Mouse (Mus musculus): ENCODE measurements around the gene Slc1a4. TPM values are rescaled to one million over a fixed set of nuclear protein-coding genes. Genes with fewer than 3 reads are reported as not detected.
A peak's percentile ranks its signal among the peaks of the same experiment; 100 is the strongest.

Slc1a4 gene
- 1 to 10 TPM; 5.3 to 5.6 TPM for total RNA-seq (2021)

DNA sequence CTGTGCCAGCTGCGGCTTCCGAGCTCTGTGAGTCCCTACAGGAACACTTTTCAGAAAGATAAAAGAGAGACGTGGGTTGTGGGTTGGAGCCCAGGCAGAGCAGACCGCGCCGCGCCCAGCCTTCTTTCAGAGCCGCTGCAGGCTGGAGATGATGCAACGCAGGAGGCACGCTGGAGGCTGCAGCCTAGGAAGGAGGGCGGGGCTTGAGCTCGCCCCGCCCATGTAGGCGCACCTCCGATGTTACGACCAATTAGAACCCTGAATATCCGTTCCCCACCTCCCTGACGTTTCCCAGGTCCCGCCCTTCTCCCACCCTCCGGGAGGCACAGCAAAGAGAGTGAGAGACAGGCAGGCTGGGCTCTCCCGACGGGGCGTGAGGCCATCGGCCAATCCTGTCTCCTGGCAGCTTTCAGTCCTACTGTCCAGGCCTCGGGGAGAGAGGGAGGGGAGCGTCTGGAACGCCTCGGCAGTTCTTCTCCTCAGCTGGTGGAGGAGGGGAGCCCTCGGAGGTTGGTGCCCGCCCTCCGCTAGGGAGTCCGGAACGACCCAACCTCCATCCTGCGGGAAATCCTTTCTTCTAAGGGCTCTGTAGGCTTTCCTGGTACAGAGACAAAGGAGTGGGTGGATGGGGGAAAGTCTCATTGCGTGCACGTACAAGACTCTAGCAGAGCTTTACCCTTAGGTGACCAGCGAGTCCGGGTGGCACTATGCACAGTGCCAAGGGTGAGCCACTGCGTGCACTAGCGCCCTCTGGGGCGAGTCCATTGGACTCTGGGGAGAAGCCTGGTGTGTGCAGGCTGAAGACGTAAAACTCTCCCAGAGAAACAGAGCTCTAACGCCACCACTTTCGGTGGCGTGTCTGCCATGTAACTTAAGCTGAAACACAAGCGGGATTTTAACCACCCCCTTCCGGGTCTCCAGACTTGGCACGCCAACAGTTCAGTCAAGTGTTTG, at the start of gene Slc1a4:
Gene Slc1a4, minus strand, starts transcription at position 153 of the 954 bp plus-strand sequence.
- peak; percentile 93 for DNase-seq

- DNase-seq = no peak
Measured at GRCm38 (mm10) chr11:20380106-20380505, 47.6 kb upstream of the Slc1a4 start.

- DNase-seq = no peak
Measured at GRCm38 (mm10) chr11:20376642-20377041, 44.1 kb upstream of the Slc1a4 start.

DNA sequence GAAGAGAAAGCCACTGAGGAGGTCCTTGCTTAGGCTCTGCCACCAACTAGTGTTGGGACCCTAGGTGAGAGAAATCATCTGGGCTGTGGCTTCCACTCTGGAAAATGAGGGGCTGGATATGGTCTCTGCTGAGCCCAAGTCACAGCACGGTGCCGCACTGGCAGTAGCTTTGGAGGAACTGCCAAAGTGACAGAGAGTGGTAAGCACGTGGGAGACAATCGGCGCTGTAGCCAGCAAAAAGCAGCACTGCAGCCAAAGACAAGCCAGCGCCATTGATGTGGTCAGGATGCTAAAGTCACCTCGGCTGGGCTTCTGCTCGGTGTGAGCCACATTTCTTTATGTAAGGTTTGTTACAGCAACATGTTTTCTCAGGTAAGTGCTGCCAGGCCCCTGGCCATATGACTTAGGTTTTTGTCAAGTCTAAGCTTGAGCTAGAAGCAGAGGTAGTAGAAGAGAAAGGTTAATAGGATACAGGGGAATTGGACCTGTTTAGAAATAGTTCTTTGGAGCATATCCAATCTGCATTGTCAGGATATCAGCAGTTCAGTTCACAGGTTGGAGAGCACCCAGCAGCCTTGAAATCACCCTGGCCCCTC, 40.2 kb upstream of the Slc1a4 start:
- DNase-seq = peak; percentile 18

- DNase-seq = no peak
Measured at GRCm38 (mm10) chr11:20370486-20370885, 38.0 kb upstream of the Slc1a4 start.

GRCm38 (mm10) chr11:20366456-20366855, 33.9 kb upstream of the Slc1a4 start:
- DNase-seq = no peak

- DNase-seq = no peak
Measured at GRCm38 (mm10) chr11:20361354-20361753, 28.8 kb upstream of the Slc1a4 start.

DNA sequence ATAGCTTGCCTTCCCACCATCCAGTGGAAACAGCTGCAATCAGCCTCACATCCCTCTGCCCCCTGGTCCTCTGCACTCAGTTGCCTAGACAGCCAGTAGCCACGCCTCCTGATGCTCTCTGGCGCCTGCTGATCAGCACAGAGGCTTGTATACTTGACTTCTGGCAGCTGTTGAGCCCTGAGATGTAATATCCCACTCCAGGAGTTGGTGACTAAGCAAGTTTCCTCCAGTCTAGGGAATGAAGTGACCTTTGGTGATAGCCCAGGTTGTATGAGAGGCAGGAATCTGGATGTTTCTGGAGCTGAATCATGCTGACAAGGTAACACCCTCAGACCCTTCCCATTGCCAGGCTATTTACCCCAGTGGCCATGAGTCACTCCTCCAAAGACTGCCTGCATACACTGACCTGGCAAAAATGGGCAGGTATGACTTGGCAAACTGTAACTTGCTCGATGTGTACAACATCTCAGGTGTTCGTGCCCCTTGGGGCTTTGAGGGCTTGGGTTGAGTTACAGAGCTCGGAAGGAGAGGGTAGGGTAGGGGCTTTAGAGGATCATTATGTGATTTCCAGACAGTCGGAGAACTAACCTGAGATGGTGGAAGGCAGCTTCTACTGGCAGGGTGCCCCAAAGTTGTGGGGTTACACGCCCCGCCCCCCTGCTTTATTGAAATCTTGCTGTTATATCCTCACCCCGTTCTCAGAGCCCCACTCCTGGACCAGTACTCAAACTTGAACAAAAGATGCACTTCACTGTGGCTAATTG, 25.4 kb upstream of the Slc1a4 start:
- DNase-seq = peak; percentile 11

GRCm38 (mm10) chr11:20348466-20348865, 16.0 kb upstream of the Slc1a4 start:
- no peak for DNase-seq

DNA sequence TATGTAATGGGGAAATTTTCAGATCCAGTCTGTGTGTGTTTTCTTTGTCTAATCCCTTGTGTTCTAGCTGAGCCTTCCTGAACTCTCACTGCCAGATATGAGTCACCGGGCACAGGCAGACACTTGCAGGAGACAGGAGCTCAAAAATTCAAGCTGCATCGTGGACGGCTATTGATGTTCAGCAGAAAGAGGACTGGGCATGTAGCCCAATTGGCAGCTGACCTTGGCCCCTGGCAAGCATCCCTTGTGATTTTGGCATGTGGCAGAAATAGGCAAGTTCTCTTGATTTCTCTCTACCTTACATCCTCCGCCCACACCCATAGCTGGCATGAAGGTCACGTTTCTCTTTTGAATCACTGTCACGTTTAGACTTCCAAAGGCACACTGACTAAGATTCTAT, 15.0 kb upstream of the Slc1a4 start:
- DNase-seq = peak; percentile 91

GRCm38 (mm10) chr11:20346369-20346768, 13.9 kb upstream of the Slc1a4 start:
- no peak for DNase-seq

DNA sequence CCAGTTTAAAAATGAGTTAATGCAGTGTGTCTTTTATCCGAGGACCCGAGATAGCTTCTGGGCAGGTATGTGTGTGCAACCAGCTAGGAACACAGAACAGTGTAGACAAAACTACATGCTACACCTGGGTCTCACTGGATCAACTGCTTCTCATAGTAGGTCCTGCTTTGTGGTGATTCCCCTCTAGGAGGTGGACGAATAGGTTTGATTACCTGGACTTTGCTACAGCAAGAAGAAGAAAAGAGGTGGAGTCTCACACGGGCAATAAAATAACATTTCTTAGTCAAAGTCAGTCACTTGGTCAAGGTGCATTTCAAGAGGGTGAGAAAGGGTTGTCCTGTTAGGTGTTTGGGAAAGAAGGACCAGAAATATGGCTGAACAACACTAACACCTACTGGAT, 11.4 kb upstream of the Slc1a4 start:
- no peak for DNase-seq

DNA sequence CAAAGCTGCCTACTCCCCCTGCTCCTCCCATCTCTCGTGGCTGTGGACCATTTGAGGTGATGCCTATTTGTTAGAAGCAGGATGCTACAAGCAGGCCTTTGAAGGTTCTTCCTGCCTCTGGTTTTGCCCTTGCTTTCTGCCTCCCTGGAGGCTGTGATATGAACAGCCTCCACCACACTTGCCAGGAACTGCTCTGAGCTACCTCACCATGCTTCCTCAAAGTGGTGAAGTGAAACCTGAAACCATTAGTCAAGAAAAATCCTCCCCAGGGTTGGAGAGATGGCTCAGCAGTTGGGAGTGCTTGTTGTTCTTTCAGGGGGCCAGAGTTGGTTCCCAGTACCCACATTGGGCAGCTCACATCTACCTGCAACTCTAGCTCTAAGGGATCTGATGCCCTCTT, 9.1 kb upstream of the Slc1a4 start:
- no peak for DNase-seq

- DNase-seq = no peak
Measured at GRCm38 (mm10) chr11:20338703-20339102, 6.2 kb upstream of the Slc1a4 start.

GRCm38 (mm10) chr11:20334301-20334700, 1.8 kb upstream of the Slc1a4 start:
- DNase-seq = no peak

GRCm38 (mm10) chr11:20331690-20332537, 599 bp downstream of the Slc1a4 start:
- DNase-seq = peak; percentile 33

GRCm38 (mm10) chr11:20331027-20331689, 1.4 kb downstream of the Slc1a4 start:
- no peak for DNase-seq

DNA sequence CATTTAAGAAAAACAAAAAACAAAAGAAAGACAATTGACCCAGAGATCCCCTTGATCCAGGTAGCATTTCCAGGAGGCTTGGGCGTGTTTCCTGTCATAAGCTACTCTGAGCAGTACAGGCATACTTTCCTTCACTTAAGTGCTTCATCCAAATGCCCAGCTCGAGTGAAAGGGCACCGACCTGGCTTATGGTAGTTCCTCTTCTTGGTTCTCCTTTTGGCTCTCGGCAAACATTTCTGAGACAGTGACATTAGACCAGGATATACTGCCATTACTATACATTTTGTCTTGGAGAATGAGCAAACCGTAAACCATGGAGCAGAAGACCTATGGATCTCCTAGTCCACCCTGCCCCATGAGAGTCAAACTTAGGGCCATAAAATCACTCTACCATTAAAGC, 2.8 kb downstream of the Slc1a4 start:
- no peak for DNase-seq

DNA sequence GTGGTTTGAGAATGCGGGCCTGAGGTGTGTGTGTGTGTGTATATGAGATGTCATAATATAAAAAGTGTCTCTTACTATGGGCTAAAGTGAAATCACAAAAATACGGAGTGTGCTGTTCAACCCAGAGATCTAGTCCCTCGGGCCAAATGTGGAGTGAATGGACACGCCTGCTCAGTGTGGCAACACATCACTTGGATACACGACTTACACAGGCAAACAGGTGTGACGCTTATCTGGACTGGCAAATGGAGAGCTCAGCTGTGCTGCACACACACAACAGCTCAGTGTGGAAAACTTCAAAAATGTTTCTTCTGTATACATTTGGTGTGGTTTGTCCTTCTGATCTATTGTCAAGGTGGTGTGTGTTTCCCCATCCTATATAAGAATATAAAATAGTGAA, 3.7 kb downstream of the Slc1a4 start:
- DNase-seq = no peak

DNA sequence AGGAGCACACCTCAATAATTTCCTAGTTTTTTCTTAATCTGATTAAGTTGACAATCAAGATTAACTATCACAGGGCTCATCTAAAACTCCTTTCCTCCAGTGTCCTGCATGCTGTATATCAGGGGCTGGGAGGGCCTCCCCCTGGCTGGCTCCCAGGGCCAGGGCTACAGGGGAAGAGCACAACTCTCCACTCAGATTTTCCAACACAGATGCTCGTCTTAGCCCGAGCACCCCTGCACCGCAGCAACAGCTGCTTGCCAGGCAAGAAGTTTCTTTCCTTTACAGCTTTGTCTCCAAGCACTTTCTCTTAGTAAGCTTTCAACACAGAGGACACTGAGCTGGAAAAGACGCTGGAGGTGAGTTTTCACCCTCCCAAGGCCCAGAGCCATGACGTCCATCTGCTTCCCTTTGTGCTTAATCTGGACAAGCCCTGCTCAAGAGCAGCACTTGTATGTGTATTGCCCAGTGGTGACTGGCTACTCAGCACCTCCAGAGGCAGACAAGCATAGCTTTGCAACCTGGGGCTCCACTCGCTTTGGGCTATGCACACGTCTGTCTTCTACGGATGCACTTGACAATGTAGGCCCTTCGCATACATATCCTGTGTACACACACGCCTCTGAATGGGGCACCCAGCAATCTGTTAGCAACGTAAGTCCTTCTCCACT, 6.1 kb downstream of the Slc1a4 start:
- no peak for DNase-seq
